Mouse (Mus musculus): ENCODE measurements at regions not wholly inside any gene's neighbourhood (a gene's known extent, or its start where the extent isn't known, plus 50 kb on each side); places are given as distances from the start of the nearest gene placed in this dataset.

GRCm38 (mm10) chr5:46182157-46182556 is 324.7 kb upstream of the Lcorl start:
- Histone ChIP-seq H3K9ac (no peak overlapping the region), H3K4me1 (no peaks in the 10 kb centered on the region), H3K27me3 (no peaks in the 10 kb centered on the region), H3K9me3 (no peaks in the 10 kb centered on the region), H3K4me2 (no peak overlapping the region), H3K36me3 (no peaks in the 10 kb centered on the region), H3K4me3 (no peak overlapping the region), H3K27ac (no peak overlapping the region)
- ATAC-seq (ENCODE audit: insufficient number of reproducible peaks, low FRiP score, low TSS enrichment, low read depth): no peak
- WGBS: 46% methylated on average over 2 of the region's 2 CpGs

GRCm38 (mm10) chr5:46172315-46172714 is 314.9 kb upstream of the Lcorl start:
- no peaks in the 10 kb centered on the region for H3K9me3 ChIP-seq
- H3K27me3 ChIP-seq: no peaks in the 10 kb centered on the region
- no peak overlapping the region for H3K27ac ChIP-seq
- 56% methylated on average over 3 of the region's 3 CpGs for WGBS
- H3K36me3 ChIP-seq: no peaks in the 10 kb centered on the region
- H3K4me2 ChIP-seq: no peak overlapping the region
- H3K4me1 ChIP-seq: no peaks in the 10 kb centered on the region
- no peak overlapping the region for H3K4me3 ChIP-seq
- ATAC-seq (ENCODE audit: insufficient number of reproducible peaks, low FRiP score, low TSS enrichment, low read depth): no peak
- H3K9ac ChIP-seq: no peak overlapping the region

- Histone ChIP-seq H3K4me2 (no peak overlapping the region), H3K9ac (no peak overlapping the region), H3K27me3 (no peaks in the 10 kb centered on the region), H3K36me3 (no peaks in the 10 kb centered on the region), H3K9me3 (no peaks in the 10 kb centered on the region), H3K27ac (no peak overlapping the region), H3K4me1 (no peaks in the 10 kb centered on the region), H3K4me3 (no peak overlapping the region)
- no peak for ATAC-seq (ENCODE audit: insufficient number of reproducible peaks, low FRiP score, low TSS enrichment, low read depth)
- WGBS: 90% methylated on average over 4 of the region's 4 CpGs
Measured at GRCm38 (mm10) chr5:46160774-46161173, 303.4 kb upstream of the Lcorl start.

GRCm38 (mm10) chr5:46151973-46152372 is 294.6 kb upstream of the Lcorl start:
- Histone ChIP-seq H3K9me3 (no peaks in the 10 kb centered on the region), H3K4me3 (no peak overlapping the region), H3K27me3 (no peaks in the 10 kb centered on the region), H3K36me3 (no peaks in the 10 kb centered on the region), H3K9ac (no peak overlapping the region), H3K27ac (no peak overlapping the region), H3K4me2 (no peak overlapping the region), H3K4me1 (no peaks in the 10 kb centered on the region)
- no peak for ATAC-seq (ENCODE audit: insufficient number of reproducible peaks, low FRiP score, low TSS enrichment, low read depth)
- WGBS: 44% methylated on average over 3 of the region's 3 CpGs

GRCm38 (mm10) chr5:46150825-46151224 is 293.4 kb upstream of the Lcorl start:
- 51% methylated on average over 6 of the region's 6 CpGs for WGBS
- H3K36me3 ChIP-seq: no peaks in the 10 kb centered on the region
- no peaks in the 10 kb centered on the region for H3K27me3 ChIP-seq
- no peaks in the 10 kb centered on the region for H3K4me1 ChIP-seq
- no peak overlapping the region for H3K4me2 ChIP-seq
- no peak overlapping the region for H3K27ac ChIP-seq
- no peak overlapping the region for H3K9ac ChIP-seq
- ATAC-seq (ENCODE audit: insufficient number of reproducible peaks, low FRiP score, low TSS enrichment, low read depth): no peak
- H3K4me3 ChIP-seq: no peak overlapping the region
- H3K9me3 ChIP-seq: no peaks in the 10 kb centered on the region

GRCm38 (mm10) chr5:46149851-46150615 is 292.6 kb upstream of the Lcorl start:
- no peak for ATAC-seq (ENCODE audit: insufficient number of reproducible peaks, low FRiP score, low TSS enrichment, low read depth)
- no peaks in the 10 kb centered on the region for H3K4me1 ChIP-seq
- no peaks in the 10 kb centered on the region for H3K27me3 ChIP-seq
- no peak overlapping the region for H3K9ac ChIP-seq
- H3K4me2 ChIP-seq: no peak overlapping the region
- no peak overlapping the region for H3K27ac ChIP-seq
- WGBS: 66% methylated on average over 6 of the region's 6 CpGs
- H3K9me3 ChIP-seq: no peaks in the 10 kb centered on the region
- H3K36me3 ChIP-seq: no peaks in the 10 kb centered on the region
- no peak overlapping the region for H3K4me3 ChIP-seq

GRCm38 (mm10) chr5:46139024-46139423 is 281.6 kb upstream of the Lcorl start:
- WGBS: 64% methylated on average over 2 of the region's 2 CpGs
- Histone ChIP-seq H3K27ac (no peak overlapping the region), H3K4me3 (no peak overlapping the region), H3K9me3 (no peaks in the 10 kb centered on the region), H3K9ac (no peak overlapping the region), H3K36me3 (no peaks in the 10 kb centered on the region), H3K4me2 (no peak overlapping the region), H3K27me3 (no peaks in the 10 kb centered on the region), H3K4me1 (no peaks in the 10 kb centered on the region)
- no peak for ATAC-seq (ENCODE audit: insufficient number of reproducible peaks, low FRiP score, low TSS enrichment, low read depth)

GRCm38 (mm10) chr5:46137695-46138094 is 280.3 kb upstream of the Lcorl start:
- Histone ChIP-seq H3K9me3 (no peaks in the 10 kb centered on the region), H3K9ac (no peak overlapping the region), H3K36me3 (no peaks in the 10 kb centered on the region), H3K4me3 (no peak overlapping the region), H3K27me3 (no peaks in the 10 kb centered on the region), H3K27ac (no peak overlapping the region), H3K4me1 (no peaks in the 10 kb centered on the region), H3K4me2 (no peak overlapping the region)
- ATAC-seq (ENCODE audit: insufficient number of reproducible peaks, low FRiP score, low TSS enrichment, low read depth): no peak
- WGBS: 34% methylated on average over 3 of the region's 3 CpGs

GRCm38 (mm10) chr5:46108020-46108419 is 250.6 kb upstream of the Lcorl start:
- 57% methylated on average over 4 of the region's 4 CpGs for WGBS
- Histone ChIP-seq H3K27ac (no peak overlapping the region), H3K27me3 (no peaks in the 10 kb centered on the region), H3K9me3 (no peaks in the 10 kb centered on the region), H3K36me3 (no peaks in the 10 kb centered on the region), H3K4me2 (no peak overlapping the region), H3K9ac (no peak overlapping the region), H3K4me3 (no peak overlapping the region), H3K4me1 (no peaks in the 10 kb centered on the region)
- no peak for ATAC-seq (ENCODE audit: insufficient number of reproducible peaks, low FRiP score, low TSS enrichment, low read depth)

- Histone ChIP-seq H3K9ac (no peak overlapping the region), H3K4me3 (no peak overlapping the region), H3K4me2 (no peak overlapping the region), H3K27ac (no peak overlapping the region), H3K27me3 (no peaks in the 10 kb centered on the region), H3K36me3 (no peaks in the 10 kb centered on the region), H3K9me3 (no peaks in the 10 kb centered on the region), H3K4me1 (no peaks in the 10 kb centered on the region)
- ATAC-seq (ENCODE audit: insufficient number of reproducible peaks, low FRiP score, low TSS enrichment, low read depth): no peak
- 71% methylated on average over 4 of the region's 4 CpGs for WGBS
Measured at GRCm38 (mm10) chr5:46103350-46103749, 245.9 kb upstream of the Lcorl start.

GRCm38 (mm10) chr5:46092549-46092948 is 235.1 kb upstream of the Lcorl start:
- no peaks in the 10 kb centered on the region for H3K27me3 ChIP-seq
- no peak overlapping the region for H3K27ac ChIP-seq
- H3K4me1 ChIP-seq: no peaks in the 10 kb centered on the region
- no peak overlapping the region for H3K4me2 ChIP-seq
- no peak overlapping the region for H3K4me3 ChIP-seq
- H3K9ac ChIP-seq: no peak overlapping the region
- H3K36me3 ChIP-seq: no peaks in the 10 kb centered on the region
- no peaks in the 10 kb centered on the region for H3K9me3 ChIP-seq
- whole genome bisulfite sequencing: 80% methylated on average over 5 of the region's 5 CpGs
- no peak for ATAC-seq (ENCODE audit: insufficient number of reproducible peaks, low FRiP score, low TSS enrichment, low read depth)

GRCm38 (mm10) chr5:46086885-46087284 is 229.5 kb upstream of the Lcorl start:
- H3K4me1 ChIP-seq: no peaks in the 10 kb centered on the region
- no peaks in the 10 kb centered on the region for H3K9me3 ChIP-seq
- H3K36me3 ChIP-seq: no peaks in the 10 kb centered on the region
- 79% methylated on average over 1 of the region's 1 CpGs for whole genome bisulfite sequencing
- no peak overlapping the region for H3K4me2 ChIP-seq
- H3K27me3 ChIP-seq: no peaks in the 10 kb centered on the region
- no peak overlapping the region for H3K4me3 ChIP-seq
- no peak for ATAC-seq (ENCODE audit: insufficient number of reproducible peaks, low FRiP score, low TSS enrichment, low read depth)
- no peak overlapping the region for H3K9ac ChIP-seq
- H3K27ac ChIP-seq: no peak overlapping the region

GRCm38 (mm10) chr5:46083293-46083692 is 225.9 kb upstream of the Lcorl start:
- H3K4me2 ChIP-seq: no peak overlapping the region
- 50% methylated on average over 2 of the region's 2 CpGs for WGBS
- no peak overlapping the region for H3K27ac ChIP-seq
- H3K4me1 ChIP-seq: no peaks in the 10 kb centered on the region
- no peaks in the 10 kb centered on the region for H3K9me3 ChIP-seq
- no peaks in the 10 kb centered on the region for H3K36me3 ChIP-seq
- no peak for ATAC-seq (ENCODE audit: insufficient number of reproducible peaks, low FRiP score, low TSS enrichment, low read depth)
- no peak overlapping the region for H3K9ac ChIP-seq
- no peak overlapping the region for H3K4me3 ChIP-seq
- no peaks in the 10 kb centered on the region for H3K27me3 ChIP-seq
